Mouse (Mus musculus): ENCODE measurements around the gene Sgip1.

The Sgip1 gene

DNA sequence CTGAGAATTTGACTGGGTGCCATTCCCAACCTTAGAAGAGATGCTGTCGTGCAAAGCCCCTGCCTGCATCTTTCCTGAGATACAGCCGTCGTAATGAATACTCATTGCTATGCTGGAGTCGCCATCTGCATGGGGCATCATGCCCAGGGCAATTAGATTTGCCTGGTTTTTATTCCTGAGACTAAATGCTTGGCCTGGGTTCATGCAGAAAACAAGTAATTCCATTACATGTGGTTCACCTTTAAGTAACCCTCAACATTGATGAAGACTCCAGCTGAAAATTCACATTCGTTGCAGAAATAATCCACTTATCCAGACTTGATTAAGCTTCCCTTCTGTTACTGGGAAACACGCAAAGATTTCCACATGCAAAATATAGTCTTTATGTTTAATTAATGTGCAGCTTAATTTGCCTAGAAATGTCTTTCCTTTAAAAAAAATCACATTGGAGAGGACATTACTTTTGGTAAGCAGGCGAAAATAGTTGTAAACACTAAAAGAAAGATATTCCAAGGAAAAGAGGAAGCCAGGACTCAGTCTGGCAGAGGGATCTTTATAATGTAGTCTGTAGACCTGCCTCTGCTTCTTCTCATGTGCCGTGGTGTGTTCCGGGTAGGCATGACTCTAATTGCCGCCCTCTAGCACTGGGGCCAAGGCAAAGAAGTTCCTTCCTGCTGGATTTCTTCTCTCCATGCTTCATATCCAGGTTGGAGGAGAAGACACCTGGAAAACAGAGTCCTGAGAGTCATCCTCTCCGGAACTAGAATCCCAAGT, 100.0 kb downstream of the Sgip1 start:
- no peak for DNase-seq

DNA sequence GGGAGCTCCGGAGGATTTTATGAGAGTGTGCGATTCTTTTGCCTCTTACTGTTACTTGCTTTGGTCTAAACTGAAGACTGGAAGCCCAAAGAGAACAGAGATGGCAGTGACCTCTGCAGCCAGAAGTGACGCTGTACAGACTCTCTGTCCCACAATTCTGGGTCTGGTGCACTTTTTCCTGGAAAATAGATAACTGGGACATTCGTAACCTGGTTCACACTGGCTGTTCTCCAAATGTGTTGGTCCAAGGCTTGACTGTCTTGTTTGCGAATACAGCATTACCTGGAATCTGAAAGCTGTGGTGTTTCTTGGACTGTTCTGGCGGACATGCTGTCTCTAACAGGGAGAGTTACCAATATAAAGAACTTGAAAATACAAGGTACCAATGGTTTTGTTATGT, 109.4 kb downstream of the Sgip1 start:
- no peak for DNase-seq

DNA sequence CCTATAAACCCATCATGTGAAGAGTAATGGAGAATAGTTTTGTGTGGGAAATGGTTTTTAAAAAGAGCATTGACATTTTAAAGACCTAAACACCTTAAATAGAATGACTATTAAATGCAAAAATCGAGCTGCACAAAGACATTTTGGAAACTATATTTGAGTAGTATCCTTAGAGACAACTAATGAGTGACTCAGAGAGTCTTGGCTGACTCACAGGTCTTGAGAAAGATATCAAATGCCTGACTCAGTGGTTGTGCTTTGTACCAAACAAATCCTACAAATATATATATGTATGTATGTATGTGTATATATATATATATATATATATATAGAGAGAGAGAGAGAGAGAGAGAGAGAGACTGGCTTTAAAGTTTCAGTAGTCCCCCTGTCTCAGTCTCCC, 110.1 kb downstream of the Sgip1 start:
- DNase-seq, result no peak

DNA sequence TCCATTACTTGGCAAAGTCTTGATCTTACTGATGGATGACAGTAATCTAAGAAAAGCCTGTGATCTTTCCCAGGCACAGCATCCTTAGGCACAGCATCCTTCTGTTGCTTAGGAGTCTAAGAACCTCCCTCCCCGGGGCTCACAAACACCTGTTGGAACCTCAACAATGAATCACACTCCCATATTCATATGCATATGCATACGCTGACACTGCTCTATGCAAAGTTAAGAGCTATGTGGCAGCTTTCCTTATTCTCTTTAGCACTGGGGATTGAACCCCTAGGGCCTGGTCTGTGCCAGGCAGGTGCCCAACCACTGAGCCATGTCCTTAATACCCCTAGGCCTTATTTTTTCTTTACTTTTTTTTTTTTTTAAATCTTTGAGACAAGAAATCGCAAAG, 111.2 kb downstream of the Sgip1 start:
- no peak for DNase-seq

DNA sequence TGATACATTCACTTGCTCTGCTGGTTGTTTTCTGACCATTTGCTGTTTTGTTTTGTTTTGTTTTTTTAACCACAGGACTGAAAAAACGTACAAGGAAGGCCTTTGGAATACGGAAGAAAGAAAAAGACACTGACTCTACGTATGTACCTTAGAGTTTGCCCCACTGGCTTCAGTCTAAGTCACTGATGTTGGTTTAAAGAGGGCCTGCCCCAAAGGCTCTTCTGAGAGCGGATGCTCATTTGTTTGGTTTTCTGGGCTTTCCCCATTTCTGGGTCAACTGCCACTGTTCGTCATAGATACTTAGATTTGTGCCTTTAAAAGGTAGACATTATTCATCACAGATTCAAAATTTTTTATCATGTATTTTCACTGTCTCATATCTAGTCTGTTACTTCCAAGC, 111.7 kb downstream of the Sgip1 start:
- no peak for DNase-seq

DNA sequence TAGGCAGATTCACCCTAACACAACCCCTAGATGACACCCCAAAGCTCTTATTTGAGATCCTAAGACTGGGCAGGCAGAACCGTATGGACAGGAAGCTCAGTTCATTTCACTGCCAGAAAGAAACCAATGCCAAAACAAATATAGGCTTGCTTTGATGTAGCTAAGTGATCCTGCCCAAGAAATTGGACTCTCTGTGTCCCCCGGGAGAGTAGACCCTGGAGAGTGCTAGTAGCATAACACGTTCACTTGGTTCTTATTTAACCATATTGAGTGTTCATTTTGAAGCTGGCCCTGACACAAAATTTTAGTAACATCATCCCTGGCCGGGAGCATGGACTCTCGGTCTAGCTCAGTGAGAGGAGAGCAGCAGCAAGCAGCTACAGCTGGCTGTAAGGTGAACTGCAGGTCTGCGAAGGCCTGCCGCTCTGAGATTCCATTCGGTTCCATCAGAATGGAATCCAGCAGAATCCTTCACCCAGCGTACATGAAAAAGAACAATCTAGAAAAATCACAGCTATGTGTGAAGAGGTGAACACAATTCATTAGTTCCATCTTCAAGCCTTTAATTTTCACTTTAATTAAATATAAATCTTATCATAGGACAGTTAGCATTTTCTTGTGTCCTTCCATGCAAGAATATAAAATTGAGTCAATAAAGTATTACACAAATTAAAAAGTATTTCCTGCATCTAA, 112.4 kb downstream of the Sgip1 start:
- no peak for DNase-seq

DNA sequence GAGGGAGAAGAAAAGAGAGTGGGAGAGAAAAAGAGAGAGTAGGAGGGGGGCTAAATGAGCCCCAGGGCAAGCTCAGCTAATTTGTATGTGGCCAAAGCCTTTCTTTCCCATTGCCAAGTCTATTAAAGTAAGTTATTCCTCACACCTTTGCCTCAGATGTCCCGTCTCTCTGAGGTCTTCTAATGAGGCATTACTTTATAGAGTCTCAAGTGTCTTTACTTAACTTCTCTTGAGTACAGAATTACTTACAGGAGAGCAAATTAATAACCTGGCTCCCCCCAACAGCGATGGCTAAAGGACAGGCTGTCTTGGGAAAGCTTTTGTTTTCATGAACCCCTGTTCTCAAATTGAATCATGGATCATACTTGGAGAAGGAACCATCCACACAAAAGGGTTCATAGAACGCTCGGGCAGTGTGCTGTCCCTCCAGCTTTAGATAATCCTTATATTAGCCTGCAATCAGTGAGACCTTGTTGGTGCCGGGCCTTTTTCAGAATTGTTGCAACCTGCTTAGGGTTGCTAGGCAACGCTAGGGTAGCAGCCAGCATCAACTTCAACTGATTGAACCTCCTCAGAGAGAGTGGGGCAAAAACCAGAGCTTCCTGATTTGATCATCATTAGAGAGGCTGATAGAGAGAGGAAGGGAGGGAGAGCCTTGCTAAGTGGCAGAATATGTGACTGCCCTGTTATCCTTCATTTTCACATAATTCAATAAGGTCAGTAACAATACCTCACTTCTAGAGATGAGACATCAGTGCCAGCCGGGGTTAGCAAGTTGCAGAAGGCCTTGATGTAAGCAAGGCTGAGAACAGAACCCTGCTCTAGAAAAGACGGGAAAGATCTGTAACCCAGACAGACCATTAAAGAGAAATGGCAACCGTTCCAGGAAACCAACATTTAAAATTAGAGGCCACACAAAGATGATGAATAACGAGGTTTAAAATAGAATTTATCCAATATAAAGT, 114.1 kb downstream of the Sgip1 start:
- DNase-seq, result no peak

DNA sequence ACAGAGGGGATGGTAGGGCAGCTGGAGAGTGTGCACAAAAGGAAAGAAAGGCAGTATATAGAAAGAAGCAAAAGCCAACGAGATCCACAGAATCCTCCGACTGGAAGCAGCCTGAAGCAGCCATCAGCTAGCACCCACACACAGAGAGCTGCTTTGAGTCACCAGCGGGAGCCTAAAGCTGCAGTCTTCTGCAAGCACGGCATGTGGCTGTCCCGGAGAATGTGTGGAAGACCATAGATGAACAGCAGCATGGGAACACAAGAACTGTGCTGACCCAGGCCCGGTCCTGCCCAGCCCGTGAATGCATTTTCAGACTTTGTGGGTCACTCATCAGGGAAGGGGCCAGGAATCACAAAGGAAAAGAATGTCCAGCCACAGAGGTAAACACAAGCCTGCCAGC, 115.0 kb downstream of the Sgip1 start:
- no peak for DNase-seq

DNA sequence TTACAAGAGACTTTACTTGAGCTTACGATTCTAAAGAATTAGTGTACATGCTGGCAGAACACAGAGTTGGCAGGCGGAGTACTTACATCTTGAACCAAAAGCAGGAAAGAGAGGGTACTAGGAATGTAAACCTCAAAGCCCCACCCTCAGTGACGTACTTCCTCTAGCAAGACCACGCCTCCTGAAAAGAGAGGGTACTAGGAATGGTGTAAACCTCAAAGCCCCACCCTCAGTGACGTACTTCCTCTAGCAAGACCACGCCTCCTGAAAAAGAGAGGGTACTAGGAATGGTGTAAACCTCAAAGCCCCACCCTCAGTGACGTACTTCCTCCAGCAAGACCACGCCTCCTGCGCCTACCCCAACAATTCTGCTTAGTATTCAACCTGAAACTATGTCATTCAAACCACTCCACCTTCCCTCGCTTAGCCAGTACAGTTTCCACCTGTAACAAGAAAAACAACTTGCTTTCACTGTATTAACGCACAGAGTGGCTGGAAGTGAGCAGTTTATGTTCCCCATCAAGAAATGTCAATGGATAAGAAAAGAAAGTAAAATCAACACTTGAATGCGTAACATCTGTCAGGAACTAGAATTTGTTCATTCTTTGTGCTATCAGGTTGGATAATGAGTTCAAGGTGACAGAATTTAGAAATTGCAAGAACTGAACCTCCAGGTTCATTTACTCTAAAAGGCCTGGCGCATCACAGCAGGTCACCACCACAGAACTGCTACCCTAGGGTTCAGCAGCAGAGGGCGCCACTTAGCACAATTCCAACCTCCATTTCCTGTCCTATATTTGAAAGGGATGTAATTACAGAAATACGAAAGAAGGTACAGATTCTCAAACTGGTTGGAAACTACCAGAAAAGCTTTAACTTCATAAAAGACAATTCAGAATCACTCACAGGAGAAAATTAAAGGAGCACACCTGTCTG, 118.4 kb downstream of the Sgip1 start:
- DNase-seq, result peak in 1 of 2 experiments; percentile 25

DNA sequence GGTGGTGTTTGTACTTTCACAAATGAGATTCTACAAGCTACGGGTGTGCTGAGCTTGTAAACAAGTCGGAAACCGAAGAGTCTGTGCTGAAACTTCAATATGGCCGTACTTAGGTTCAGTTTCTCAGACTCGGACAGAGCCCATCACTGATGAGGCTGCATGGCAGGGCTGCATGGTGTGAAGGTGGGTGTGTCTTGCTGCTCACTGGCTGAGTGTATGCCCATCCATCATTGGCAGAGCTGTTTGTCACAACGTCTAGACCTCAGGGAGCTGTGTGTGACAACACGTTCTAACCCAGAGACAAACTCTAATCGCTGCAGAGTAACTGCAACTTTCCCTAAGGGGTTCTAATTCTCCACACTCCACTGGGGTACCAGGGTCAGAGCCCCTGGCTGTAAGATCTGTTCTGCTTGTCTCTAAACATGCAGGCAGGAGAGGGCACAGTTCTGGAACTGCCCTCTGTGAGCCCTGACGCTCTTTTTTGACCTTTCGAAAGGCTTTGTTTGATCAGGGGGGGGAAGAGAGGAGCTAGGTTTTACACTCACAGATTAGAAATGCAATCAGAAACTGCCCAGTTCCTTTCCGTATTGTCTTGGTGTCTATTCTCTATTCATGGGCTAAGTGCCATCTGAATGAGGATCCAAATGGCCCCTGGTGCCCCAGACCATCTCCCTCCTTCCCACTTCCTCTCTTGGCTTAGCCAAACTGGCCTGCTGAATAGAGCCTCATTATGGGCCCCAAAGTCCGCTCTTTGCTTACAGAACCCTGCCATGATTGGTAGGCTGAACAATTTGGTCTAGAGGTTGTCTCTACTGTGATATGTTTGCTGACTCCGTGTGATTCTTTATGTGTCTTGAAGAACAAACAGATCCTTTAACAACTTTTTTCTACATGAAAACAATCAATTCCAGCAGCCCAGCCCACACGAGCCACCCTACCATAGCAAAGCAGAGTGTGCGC, 121.9 kb downstream of the Sgip1 start:
- DNase-seq, result no peak

DNA sequence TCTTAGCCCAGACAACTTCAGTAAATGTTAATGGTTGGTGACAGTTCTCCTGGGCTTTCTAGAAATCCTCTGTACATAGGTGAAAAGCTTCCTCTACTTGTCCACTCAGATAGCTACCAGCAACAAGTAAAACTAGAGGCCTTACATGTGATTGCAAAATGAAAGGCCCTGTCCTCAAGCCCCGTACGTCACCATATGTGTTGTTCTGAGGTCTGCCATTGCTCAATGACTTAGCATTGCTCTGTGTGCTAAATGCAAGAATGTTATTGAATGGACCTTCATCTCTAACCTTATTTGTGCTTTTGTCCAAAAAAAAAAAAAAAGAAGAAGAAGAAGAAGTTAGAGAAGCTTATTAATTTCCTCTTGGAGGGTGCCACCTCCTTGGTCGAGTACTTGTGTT, 125.4 kb downstream of the Sgip1 start:
- no peak for DNase-seq

DNA sequence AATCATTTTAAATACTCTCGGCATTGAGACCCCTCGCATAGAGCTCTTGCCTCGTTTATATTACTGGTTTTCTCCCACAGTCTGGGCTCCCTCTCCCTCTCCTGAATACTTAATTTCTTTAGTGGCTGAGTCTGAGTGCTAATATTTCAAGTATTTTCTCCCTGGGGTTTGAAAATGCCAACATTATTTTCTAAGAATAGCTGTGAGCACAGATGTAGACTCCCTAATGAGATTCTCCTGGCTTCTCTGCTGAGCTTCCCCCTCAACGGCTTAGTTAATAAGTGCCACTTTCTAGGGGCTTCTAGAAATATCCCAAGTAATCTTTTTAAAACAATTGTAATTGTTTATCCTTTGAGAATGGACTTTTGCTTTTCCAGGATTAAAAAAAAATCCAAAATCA, 130.2 kb downstream of the Sgip1 start:
- no peak for DNase-seq

DNA sequence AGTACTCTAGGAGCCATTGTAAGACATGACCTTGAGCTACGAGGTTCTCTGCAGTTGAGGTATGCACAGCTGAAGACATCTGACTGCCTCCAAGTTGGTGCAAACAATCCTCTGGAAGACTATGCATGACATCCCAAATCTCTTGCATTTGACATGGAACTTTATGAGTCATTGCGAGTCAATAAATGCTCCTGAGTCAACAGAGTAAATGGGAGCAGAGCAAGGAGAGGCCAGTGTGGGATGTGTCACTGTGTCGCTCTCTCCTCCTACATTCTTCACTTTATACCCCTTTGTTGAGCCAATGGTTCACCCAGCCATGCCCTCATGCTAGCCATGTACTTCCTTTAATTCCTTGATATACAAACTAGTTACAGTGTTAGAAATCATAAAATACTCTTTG, 142.0 kb downstream of the Sgip1 start:
- no peak for DNase-seq

DNA sequence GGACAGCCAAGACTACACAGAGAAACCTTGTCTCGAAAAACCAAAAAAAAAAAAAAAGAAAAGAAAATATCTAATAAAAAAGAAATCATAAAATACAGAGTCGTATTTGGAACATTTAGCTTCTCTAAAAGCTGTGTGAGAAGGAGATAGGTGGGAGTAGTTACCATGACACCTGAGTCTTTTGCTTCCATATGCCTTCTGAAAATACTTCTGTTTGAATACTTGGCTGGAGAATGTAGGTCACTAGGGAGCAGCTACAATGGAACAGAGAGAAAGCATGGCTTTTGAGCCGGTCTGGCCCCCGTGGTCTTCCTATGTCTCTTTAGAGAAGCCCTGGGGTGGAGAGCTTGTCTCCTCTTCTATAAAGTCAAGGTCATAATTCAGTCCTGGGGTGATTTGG, 143.1 kb downstream of the Sgip1 start:
- DNase-seq, result no peak

DNA sequence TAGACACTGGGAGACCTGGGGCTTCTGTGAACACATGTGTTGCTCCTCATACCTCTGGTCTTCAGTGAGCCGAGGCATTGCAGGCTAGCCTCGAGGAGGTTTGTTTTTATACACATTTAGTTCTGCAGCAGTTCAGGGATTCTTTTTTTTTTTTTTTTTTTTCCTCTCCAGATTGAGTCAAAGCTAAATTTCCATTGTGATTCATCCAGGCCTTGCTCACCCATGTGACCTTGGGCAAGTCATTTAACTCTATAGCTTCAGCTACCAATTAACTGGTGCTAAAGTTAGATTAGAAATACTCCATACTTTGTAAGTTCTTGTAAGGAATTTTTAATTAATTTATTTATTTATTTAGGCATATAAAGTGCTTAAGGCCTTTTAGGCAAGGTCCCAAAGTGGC, 145.4 kb downstream of the Sgip1 start:
- no peak for DNase-seq

DNA sequence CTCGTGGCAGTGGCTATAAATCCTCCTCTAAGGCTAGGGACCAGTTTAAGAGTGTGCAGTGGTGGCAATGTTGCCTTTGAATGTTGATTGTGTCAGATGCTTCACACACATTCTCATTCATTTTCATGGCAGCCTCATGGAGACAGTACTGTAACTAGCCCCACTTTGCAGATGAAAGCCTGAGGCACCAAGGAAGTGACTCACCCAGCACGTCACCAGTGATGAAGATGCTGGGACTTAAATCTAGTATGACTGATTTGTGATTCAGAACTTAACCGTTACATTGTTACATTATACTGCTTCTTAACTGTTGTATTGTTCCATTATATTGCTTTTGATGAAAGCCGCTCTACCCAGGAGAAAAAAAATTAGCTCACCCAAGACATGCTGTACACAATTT, 145.8 kb downstream of the Sgip1 start:
- no peak for DNase-seq

DNA sequence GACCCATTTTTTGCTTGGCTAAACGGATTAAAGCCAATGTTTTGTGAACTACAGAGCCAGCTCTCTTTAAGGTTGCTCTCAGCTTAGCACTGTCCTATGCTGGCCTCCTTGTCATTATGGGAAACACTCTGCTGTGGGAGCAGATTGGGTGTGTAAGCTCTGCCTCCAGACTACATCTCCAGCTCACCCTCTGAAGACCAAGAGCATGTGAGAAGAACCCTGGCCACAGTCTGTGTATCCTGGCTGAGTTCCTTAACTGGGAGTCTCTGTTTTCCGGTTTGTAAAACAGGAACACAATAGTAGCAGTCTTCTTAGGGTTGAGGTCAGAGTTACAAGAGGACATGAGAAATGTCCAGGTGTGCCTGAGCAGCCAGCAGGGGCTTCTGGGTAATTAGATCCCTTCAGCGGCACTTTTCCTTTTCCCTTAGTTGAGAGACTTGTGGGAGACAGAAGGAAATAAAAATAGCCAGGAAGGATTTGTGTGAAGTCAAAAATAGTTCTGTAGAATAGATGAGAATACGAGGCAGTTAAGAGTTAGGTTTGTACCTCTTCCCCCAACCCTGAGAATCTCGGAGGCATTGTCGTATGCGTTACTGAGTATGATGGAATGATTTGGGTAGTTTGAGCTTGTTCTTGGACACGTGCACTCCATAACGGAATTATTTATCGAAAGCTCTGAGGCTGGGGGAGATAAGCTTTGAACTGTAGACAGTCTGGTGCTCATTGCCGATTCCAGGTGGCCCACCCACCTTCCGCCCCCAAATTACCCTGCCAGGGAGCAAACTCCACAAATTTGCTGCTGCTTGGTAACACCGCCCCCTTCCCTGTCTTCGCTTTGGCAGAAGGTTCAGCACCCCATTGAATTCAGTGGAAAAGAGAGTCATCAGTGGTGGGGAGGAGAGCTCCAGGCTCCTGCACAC, 146.9 kb downstream of the Sgip1 start:
- DNase-seq, result no peak

DNA sequence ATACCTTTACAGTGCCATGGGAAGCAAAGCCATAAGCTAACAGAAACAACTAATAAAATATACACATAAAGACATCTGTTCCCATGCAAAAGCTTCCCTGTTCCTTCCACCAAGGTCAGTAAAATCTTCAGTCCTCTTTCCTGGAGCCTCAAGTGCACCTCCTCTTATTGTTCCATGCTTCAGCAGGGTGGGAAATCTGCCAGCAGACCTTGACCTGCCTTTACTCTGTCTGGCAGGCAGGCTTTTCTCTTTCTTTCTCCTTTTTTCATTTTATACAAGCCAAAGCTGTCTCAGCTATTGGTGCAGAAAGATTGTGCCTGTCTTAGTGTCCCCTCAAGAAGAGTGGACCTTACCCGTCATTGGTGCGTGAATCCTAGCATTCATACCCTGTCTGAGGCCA, 154.8 kb downstream of the Sgip1 start:
- DNase-seq, result no peak

DNA sequence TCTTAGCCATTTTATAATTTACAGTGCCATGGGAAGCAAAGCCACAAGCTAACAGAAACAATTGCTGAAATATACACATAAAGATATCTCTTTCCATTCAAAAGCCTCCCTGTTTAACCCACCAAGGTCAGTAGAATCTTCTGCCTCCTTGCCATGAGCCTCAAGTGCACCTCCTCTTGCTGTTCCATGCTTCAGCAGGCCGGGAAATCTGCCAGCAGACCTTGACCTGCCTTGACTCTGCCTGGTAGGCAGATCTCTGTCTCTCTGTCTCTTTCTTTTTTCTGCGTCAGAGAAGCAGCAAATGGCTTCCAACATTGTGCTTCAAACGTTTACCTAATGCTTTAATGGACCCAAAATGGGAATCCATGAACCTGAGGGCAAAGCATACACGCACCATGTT, 157.9 kb downstream of the Sgip1 start:
- no peak for DNase-seq

DNA sequence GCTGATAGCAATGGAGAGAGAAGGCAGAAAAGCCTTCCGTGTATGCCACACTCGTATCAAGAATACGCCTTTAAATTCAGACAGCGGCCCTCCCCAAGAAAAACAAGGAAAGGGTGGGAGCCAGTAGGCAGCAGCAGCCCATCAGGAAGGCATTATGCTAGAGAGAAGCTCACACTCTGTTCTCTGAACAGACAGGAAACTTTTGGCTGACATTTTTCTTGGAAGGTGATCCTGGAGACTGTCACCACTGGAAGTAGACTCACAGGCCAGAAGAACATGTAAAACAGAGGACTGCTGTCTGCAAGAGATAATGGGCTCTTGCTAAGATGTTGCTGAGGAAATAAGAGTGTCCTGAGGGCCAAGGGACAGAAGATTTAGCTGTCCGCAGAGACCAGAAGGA, 158.6 kb downstream of the Sgip1 start:
- no peak for DNase-seq
